Mouse (Mus musculus): ENCODE data around the gene St8sia1.

DNA sequence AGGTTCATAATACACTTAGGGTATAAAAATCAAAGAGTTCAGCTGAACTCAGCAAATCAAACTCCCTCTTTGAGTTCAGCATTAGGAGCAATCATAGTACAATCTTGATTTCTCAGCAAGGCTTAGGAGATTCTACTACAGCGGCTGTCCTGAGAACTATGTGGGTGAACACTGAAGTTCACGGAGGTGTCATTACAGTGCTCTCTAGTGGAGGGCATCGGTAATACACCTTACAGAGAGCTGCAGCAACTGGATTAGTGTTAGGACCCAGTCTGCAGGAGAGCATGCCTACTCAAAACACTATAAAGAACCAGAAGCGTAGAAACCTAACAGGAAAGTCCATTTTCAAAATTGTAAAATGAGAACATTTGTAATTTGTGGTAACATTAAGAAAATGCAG is 178.9 kb downstream of the St8sia1 start:
- TF ChIP-seq SIN3A (IDR thresholded peaks at IDR 0.05; ENCODE audit: low read length), result no peak
- no peak for TF ChIP-seq EP300 (IDR thresholded peaks at IDR 0.05; ENCODE audit: low read depth in 1 of 2, low read length in 2 of 2)
- TF ChIP-seq POLR2A (IDR thresholded peaks at IDR 0.05; ENCODE audit: control insufficient read depth in 1 of 2, insufficient read depth in 1 of 2, low read depth in 1 of 2, low read length in 2 of 2, poor library complexity in 1 of 2), result no peak
- TF ChIP-seq CTCF (IDR thresholded peaks at IDR 0.05 in 2 of 3, conservative IDR thresholded peaks at IDR 0.05 in 1 of 3; ENCODE audit: control insufficient read depth in 1 of 3, insufficient read depth in 1 of 3, low read depth in 2 of 3, low read length in 3 of 3, poor library complexity in 1 of 3, severe bottlenecking in 1 of 3), result peak; percentile 63 to 89 (median 85)
- TF ChIP-seq KAT2A (conservative IDR thresholded peaks at IDR 0.05; ENCODE audit: low read depth, low read length), result no peak
